Mouse (Mus musculus): ENCODE data around the gene Vmn1r197. TPM values are rescaled to one million over a fixed set of nuclear protein-coding genes. Genes with fewer than 3 reads are reported as not detected.
"Not testable (repeated sequence)": the region's sequence is repeated elsewhere in the genome, so short reads cannot be mapped to it uniquely, and the experiment has no call there.

The Vmn1r197 gene
- not detected in 2 replicates for polyA plus RNA-seq (2014; fragmentation: Nextera tagmentation; extraction: Ambion mirVana)

DNA sequence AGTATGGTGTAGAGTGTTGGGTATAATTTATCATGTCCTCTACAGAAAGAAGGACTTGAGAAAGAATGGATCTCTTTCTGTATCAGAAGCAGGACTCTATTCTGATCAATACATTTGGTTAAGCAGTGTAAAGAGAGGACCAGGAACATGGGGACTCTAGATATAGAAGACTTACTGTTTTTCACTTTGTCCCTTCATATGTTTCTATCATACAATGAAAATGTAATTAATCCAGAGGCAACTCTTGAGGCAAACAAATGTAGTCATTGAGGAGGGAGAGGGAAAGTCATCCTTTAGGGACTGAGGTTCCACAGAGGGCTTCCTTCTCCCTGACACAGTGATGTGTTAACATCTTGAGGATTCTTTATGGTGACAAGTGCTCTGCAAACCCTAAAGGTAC is at the start of gene Vmn1r197:
Gene Vmn1r197, plus strand, starts transcription at position 301 of the 400 bp plus-strand sequence.
- Histone ChIP-seq H3K4me2 (ENCODE audit: low read depth) (no peak within 1 kb of the TSS), H3K27me3 (ENCODE audit: control insufficient read depth, insufficient read depth, low read length) (no peaks in the 10 kb centered on the region), H3K9ac (ENCODE audit: low read length) (no peak within 1 kb of the TSS), H3K4me3 (ENCODE audit: low read depth, low read length) (no peak within 1 kb of the TSS), H3K36me3 (ENCODE audit: control insufficient read depth, insufficient read depth, low read length) (no peaks in the 10 kb centered on the region), H3K27ac (ENCODE audit: low read depth, low read length) (no peak within 1 kb of the TSS), H3K9me3 (ENCODE audit: control insufficient read depth, low read length) (no peaks in the 10 kb centered on the region), H3K4me1 (ENCODE audit: control insufficient read depth, insufficient read depth, low read length) (no peaks in the 10 kb centered on the region)
- DNase-seq (ENCODE audit: low spot score) (no peak), ATAC-seq (ENCODE audit: insufficient read depth, low FRiP score, low TSS enrichment) (no peak)

DNA sequence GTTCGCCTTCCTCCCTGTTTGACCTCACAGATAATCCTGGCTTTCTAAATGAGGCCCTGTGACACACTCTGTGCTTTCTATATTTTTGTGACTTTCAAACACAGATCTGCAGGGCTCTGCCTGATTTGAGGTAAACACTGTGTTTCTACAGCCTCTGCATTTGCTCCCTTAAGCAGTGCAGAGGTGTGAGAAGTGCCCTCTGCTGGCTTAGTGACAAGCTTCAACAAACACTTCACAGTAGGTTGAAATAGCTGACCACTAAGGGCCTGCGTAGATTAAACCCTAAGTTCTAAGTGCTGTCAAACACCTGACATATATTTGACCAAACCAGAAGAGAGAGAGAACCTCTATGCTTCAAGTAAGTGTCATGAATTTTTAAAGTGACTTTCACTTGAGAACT is 39.8 kb upstream of the Vmn1r197 start:
- Histone ChIP-seq H3K27ac (ENCODE audit: low read depth, low read length) (no peak overlapping the region), H3K4me1 (ENCODE audit: control insufficient read depth, insufficient read depth, low read length) (no peaks in the 10 kb centered on the region)
- WGBS = 77% methylated on average over 2 of the region's 2 CpGs

DNA sequence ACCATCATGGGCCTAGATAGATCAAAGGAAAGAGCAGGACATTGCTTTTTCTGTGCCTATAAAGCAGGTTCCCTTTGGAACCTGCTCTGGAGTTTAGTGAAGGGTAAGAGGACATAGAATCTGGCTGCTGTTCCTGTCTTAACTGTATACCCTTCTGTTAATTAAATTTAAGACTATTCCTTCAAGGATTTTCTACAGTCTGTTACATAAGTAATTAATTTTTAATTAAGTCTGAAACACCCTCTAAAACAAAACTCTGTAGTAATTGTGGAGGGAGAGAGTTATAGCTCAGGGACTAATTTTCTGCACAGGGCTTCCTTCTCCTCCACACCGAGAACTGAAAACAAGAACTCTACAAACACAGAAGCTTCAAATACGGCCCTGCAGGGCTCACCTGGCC is 34.8 kb upstream of the Vmn1r197 start, which contains the start of gene Vmn1r196:
Gene Vmn1r196, plus strand, starts transcription at position 301 of the 400 bp plus-strand sequence.
- Histone ChIP-seq H3K4me3 (ENCODE audit: low read depth, low read length) (no peak within 1 kb of the TSS), H3K36me3 (ENCODE audit: control insufficient read depth, insufficient read depth, low read length) (no peaks in the 10 kb centered on the region), H3K9me3 (ENCODE audit: control insufficient read depth, low read length) (no peaks in the 10 kb centered on the region), H3K27ac (ENCODE audit: low read depth, low read length) (no peak within 1 kb of the TSS), H3K27me3 (ENCODE audit: control insufficient read depth, insufficient read depth, low read length) (no peaks in the 10 kb centered on the region), H3K4me1 (ENCODE audit: control insufficient read depth, insufficient read depth, low read length) (no peaks in the 10 kb centered on the region), H3K9ac (ENCODE audit: low read length) (no peak within 1 kb of the TSS), H3K4me2 (ENCODE audit: low read depth) (no peak within 1 kb of the TSS)
- DNase-seq (ENCODE audit: low spot score) = no peak
- 76% methylated on average over 2 of the region's 2 CpGs for WGBS
- ATAC-seq (ENCODE audit: insufficient read depth, low FRiP score, low TSS enrichment) = no peak

More for the DNA sequence above, 39.8 kb upstream of the Vmn1r197 start:
- Histone ChIP-seq H3K27me3 (ENCODE audit: control insufficient read depth, insufficient read depth, low read length) (no peaks in the 10 kb centered on the region), H3K36me3 (ENCODE audit: control insufficient read depth, insufficient read depth, low read length) (no peaks in the 10 kb centered on the region), H3K4me3 (ENCODE audit: low read depth, low read length) (no peak overlapping the region), H3K9me3 (ENCODE audit: control insufficient read depth, low read length) (no peaks in the 10 kb centered on the region), H3K4me2 (ENCODE audit: low read depth) (no peak overlapping the region), H3K9ac (ENCODE audit: low read length) (no peak overlapping the region)
- DNase-seq (ENCODE audit: low spot score) (no peak), ATAC-seq (ENCODE audit: insufficient read depth, low FRiP score, low TSS enrichment) (no peak)

DNA sequence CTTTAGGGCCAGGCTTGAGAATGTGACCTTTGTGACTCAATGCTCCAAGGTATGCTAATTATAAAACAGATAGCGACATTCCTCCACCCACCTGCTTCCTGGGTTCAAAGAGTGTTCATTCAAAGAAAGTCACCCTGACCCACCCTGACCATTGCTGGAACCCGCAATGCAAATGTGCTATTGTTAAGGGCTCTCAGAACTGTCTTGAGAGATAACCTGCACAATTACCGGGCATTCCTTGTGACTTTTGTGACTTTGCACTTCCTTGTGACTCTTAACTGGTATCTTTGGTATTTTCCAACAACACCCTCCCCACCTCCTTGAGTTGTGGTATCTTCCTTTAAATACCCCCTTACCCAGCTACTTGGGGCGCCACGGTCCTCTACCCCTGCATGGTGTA is 16.3 kb upstream of the Vmn1r197 start:
- H3K4me2 ChIP-seq (ENCODE audit: low read depth); ATAC-seq (ENCODE audit: insufficient read depth, low FRiP score, low TSS enrichment); DNase-seq (ENCODE audit: low spot score); H3K4me1 ChIP-seq (ENCODE audit: control insufficient read depth, insufficient read depth, low read length); H3K9me3 ChIP-seq (ENCODE audit: control insufficient read depth, low read length); H3K36me3 ChIP-seq (ENCODE audit: control insufficient read depth, insufficient read depth, low read length); H3K27ac ChIP-seq (ENCODE audit: low read depth, low read length); H3K27me3 ChIP-seq (ENCODE audit: control insufficient read depth, insufficient read depth, low read length); H3K4me3 ChIP-seq (ENCODE audit: low read depth, low read length); H3K9ac ChIP-seq (ENCODE audit: low read length): not testable (repeated sequence)
- 87% methylated on average over 5 of the region's 5 CpGs for WGBS

DNA sequence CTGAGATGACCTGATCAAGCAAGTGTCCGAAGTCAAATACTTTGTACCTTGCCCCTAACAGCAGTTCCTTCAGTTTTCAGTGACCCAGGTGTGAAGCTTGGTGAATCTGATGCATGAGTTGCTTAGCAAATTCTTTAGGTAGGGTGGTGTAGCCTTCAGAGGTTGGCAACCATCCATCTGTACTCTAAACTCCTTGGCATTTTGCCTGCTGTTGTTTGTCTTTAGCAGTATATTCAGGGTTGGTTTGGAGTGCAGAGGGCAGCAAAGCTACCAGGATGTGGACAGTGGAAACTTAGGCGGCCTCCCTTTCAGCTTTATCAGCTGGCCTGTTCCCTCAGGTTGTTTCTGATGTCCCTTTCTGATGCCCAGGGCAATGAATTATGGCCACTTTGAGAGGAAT is 9.0 kb upstream of the Vmn1r197 start:
- H3K4me2 ChIP-seq (ENCODE audit: low read depth) = no peak overlapping the region
- H3K4me1 ChIP-seq (ENCODE audit: control insufficient read depth, insufficient read depth, low read length) = no peaks in the 10 kb centered on the region
- H3K27me3 ChIP-seq (ENCODE audit: control insufficient read depth, insufficient read depth, low read length) = no peaks in the 10 kb centered on the region
- no peak overlapping the region for H3K4me3 ChIP-seq (ENCODE audit: low read depth, low read length)
- H3K27ac ChIP-seq (ENCODE audit: low read depth, low read length) = no peak overlapping the region
- no peak overlapping the region for H3K9ac ChIP-seq (ENCODE audit: low read length)
- 85% methylated on average over 2 of the region's 2 CpGs for WGBS
- no peak for ATAC-seq (ENCODE audit: insufficient read depth, low FRiP score, low TSS enrichment)
- H3K9me3 ChIP-seq (ENCODE audit: control insufficient read depth, low read length) = no peaks in the 10 kb centered on the region
- H3K36me3 ChIP-seq (ENCODE audit: control insufficient read depth, insufficient read depth, low read length) = no peaks in the 10 kb centered on the region
- no peak for DNase-seq (ENCODE audit: low spot score)

DNA sequence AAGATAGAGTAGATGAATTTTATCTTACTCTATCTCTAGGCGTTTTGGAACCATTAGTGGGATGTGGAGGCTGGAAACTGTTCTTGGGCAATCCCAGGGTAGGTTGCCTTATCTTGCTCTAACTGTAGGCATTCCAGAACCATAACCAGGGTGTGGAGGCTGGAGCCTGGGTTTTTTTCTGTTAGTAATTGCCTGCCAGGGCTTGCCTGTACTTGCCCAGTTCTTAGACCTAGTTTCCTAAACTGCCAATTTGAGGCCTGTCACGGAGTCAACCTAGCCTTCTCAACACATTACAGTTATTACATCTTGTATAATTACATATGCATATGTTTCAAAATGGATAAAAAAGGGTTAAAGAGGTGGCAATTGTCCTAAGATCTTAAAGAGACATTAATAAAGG is 7.0 kb upstream of the Vmn1r197 start:
- H3K27me3 ChIP-seq (ENCODE audit: control insufficient read depth, insufficient read depth, low read length) = no peaks in the 10 kb centered on the region
- no peak overlapping the region for H3K4me3 ChIP-seq (ENCODE audit: low read depth, low read length)
- ATAC-seq (ENCODE audit: insufficient read depth, low FRiP score, low TSS enrichment) (no peak), DNase-seq (ENCODE audit: low spot score) (no peak)
- no peak overlapping the region for H3K4me2 ChIP-seq (ENCODE audit: low read depth)
- 79% methylated on average over 2 of the region's 2 CpGs for WGBS
- no peaks in the 10 kb centered on the region for H3K36me3 ChIP-seq (ENCODE audit: control insufficient read depth, insufficient read depth, low read length)
- H3K9ac ChIP-seq (ENCODE audit: low read length) = no peak overlapping the region
- no peak overlapping the region for H3K27ac ChIP-seq (ENCODE audit: low read depth, low read length)
- no peaks in the 10 kb centered on the region for H3K9me3 ChIP-seq (ENCODE audit: control insufficient read depth, low read length)
- no peaks in the 10 kb centered on the region for H3K4me1 ChIP-seq (ENCODE audit: control insufficient read depth, insufficient read depth, low read length)

DNA sequence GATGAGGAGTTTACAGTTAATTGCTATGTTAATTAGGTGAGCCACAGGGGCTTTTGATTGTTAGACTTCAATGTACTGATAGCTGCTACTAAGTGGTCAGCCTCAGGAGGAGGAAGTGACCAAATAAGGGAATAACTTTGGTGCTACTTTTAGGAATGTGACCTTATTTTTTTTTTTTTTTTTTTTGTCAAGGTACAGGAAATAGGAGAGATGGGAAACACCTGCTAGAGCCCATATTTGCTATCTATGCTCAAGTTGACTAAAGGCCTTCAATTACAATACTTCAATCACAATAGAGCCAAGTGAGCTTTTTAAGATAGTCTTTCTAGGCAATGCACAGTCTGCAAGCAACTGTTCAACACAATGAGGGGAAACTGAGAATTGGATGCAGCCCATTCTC is 4.3 kb upstream of the Vmn1r197 start:
- H3K4me3 ChIP-seq (ENCODE audit: low read depth, low read length) = no peak overlapping the region
- no peaks in the 10 kb centered on the region for H3K27me3 ChIP-seq (ENCODE audit: control insufficient read depth, insufficient read depth, low read length)
- H3K27ac ChIP-seq (ENCODE audit: low read depth, low read length) = no peak overlapping the region
- DNase-seq (ENCODE audit: low spot score) (no peak), ATAC-seq (ENCODE audit: insufficient read depth, low FRiP score, low TSS enrichment) (no peak)
- H3K4me2 ChIP-seq (ENCODE audit: low read depth) = no peak overlapping the region
- no peaks in the 10 kb centered on the region for H3K9me3 ChIP-seq (ENCODE audit: control insufficient read depth, low read length)
- H3K9ac ChIP-seq (ENCODE audit: low read length) = no peak overlapping the region
- H3K36me3 ChIP-seq (ENCODE audit: control insufficient read depth, insufficient read depth, low read length) = no peaks in the 10 kb centered on the region
- H3K4me1 ChIP-seq (ENCODE audit: control insufficient read depth, insufficient read depth, low read length) = no peaks in the 10 kb centered on the region

DNA sequence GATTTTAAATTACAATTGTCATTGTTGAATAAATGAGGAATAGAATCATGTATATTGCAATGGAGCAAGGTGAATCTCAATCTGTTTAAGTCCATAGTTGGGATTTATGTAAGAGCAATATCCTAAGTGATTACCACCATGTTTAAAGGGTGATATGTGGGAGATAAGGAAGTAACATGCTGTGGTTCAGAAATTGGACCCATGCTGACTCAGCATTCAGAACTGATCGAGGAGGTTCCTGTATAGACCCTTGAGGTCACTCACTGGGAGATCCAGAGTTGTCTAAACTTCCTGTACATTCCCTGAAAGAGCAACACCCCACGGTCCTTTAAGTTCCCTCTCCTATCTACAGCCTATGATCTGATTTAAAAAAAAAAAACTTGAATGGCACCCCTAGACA is 8.9 kb downstream of the Vmn1r197 start:
- Histone ChIP-seq H3K4me1 (ENCODE audit: control insufficient read depth, insufficient read depth, low read length) (no peaks in the 10 kb centered on the region), H3K4me3 (ENCODE audit: low read depth, low read length) (no peak overlapping the region), H3K27me3 (ENCODE audit: control insufficient read depth, insufficient read depth, low read length) (no peaks in the 10 kb centered on the region), H3K27ac (ENCODE audit: low read depth, low read length) (no peak overlapping the region), H3K9ac (ENCODE audit: low read length) (no peak overlapping the region), H3K36me3 (ENCODE audit: control insufficient read depth, insufficient read depth, low read length) (no peaks in the 10 kb centered on the region), H3K4me2 (ENCODE audit: low read depth) (no peak overlapping the region), H3K9me3 (ENCODE audit: control insufficient read depth, low read length) (no peaks in the 10 kb centered on the region)
- no peak for ATAC-seq (ENCODE audit: insufficient read depth, low FRiP score, low TSS enrichment)
- WGBS = 74% methylated on average over 2 of the region's 2 CpGs
- DNase-seq (ENCODE audit: low spot score) = no peak

DNA sequence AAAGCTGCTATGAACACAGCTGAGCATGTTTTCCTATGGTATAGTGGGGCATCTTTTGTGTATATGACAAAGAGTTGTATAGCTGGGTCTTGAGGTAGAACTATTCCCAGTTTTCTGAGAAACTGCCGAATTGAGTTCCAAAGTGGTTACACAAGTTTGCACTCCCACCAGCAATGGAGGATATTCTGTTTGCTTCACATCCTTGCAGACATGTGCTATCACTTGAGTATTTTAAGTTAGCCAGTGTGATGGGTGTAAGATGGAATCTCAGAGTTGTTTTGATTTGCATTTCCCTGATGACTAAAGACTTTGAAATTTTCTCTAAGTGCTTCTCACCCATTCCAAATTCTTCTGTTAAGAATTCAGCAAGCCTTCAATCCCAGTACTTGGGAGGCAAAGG is 11.2 kb downstream of the Vmn1r197 start:
- Histone ChIP-seq H3K4me1 (ENCODE audit: control insufficient read depth, insufficient read depth, low read length) (no peaks in the 10 kb centered on the region), H3K4me3 (ENCODE audit: low read depth, low read length) (no peak overlapping the region), H3K27ac (ENCODE audit: low read depth, low read length) (no peak overlapping the region), H3K9me3 (ENCODE audit: control insufficient read depth, low read length) (no peaks in the 10 kb centered on the region), H3K4me2 (ENCODE audit: low read depth) (no peak overlapping the region), H3K36me3 (ENCODE audit: control insufficient read depth, insufficient read depth, low read length) (no peaks in the 10 kb centered on the region), H3K9ac (ENCODE audit: low read length) (no peak overlapping the region), H3K27me3 (ENCODE audit: control insufficient read depth, insufficient read depth, low read length) (no peaks in the 10 kb centered on the region)
- 87% methylated on average over 1 of the region's 1 CpGs for WGBS
- no peak for ATAC-seq (ENCODE audit: insufficient read depth, low FRiP score, low TSS enrichment)
- DNase-seq (ENCODE audit: low spot score) = no peak

Measured in neural tube, embryonic 11.5 days (tissue).